Mouse (Mus musculus): ENCODE data around the gene Sdcbp2. TPM values are rescaled to one million over a fixed set of nuclear protein-coding genes. Genes with fewer than 3 reads are reported as not detected.

Sdcbp2 gene
- polyA plus RNA-seq, 1 experiment from 2014 or later, result 0.62 TPM

GRCm38 (mm10) chr2:151635362-151636014 lies 63.1 kb downstream of the Sdcbp2 start:
- Histone ChIP-seq H3K4me3 (replicated peaks) (no peak overlapping the region), H3K9me3 (no peaks in the 10 kb centered on the region), H3K4me2 (replicated peaks) (no peak overlapping the region), H3K27ac (no peak overlapping the region), H3K4me1 (replicated peaks) (peaks cover 19% of the 10 kb centered on the region), H3K9ac (replicated peaks) (no peak overlapping the region), H3K36me3 (no peaks in the 10 kb centered on the region), H3K27me3 (peaks cover 10% of the 10 kb centered on the region; the same call in 1 of the 2 replicates)
- WGBS, result 76% methylated on average over 9 of the region's 9 CpGs
- ATAC-seq, result no peak

GRCm38 (mm10) chr2:151636015-151636402 lies 63.6 kb downstream of the Sdcbp2 start:
- H3K27me3 ChIP-seq, result peaks cover 4% of the 10 kb centered on the region; the same call in 1 of the 2 replicates
- H3K4me2 ChIP-seq (replicated peaks), result no peak overlapping the region
- H3K36me3 ChIP-seq, result no peaks in the 10 kb centered on the region
- peaks cover 13% of the 10 kb centered on the region for H3K4me1 ChIP-seq (replicated peaks)
- H3K9me3 ChIP-seq, result no peaks in the 10 kb centered on the region
- H3K4me3 ChIP-seq (replicated peaks), result no peak overlapping the region
- no peak for ATAC-seq
- no peak overlapping the region for H3K9ac ChIP-seq (replicated peaks)
- 75% methylated on average over 2 of the region's 2 CpGs for WGBS
- no peak overlapping the region for H3K27ac ChIP-seq

Other genes with a start within 250 kb of the Sdcbp2 start
- not detected in 2 replicates for gene 4921509C19Rik, start 96.5 kb upstream of the Sdcbp2 start, polyA plus RNA-seq (2015; fragmentation: Nextera tagmentation; extraction: Ambion mirVana)
- gene Nsfl1c, start 78.4 kb upstream of the Sdcbp2 start, polyA plus RNA-seq (2015; fragmentation: Nextera tagmentation; extraction: Ambion mirVana), result 292 and 298 TPM in 2 replicates
- 507 and 515 TPM in 2 replicates for gene Fkbp1a, start 30.1 kb upstream of the Sdcbp2 start, polyA plus RNA-seq (2015; fragmentation: Nextera tagmentation; extraction: Ambion mirVana)
- gene Snph, start 60.0 kb downstream of the Sdcbp2 start, polyA plus RNA-seq (2015; fragmentation: Nextera tagmentation; extraction: Ambion mirVana), result 9.4 and 12.6 TPM in 2 replicates
- not detected in 2 replicates for gene Rad21l, start 95.9 kb downstream of the Sdcbp2 start, polyA plus RNA-seq (2015; fragmentation: Nextera tagmentation; extraction: Ambion mirVana)
- gene Tmem74b, start 129.4 kb downstream of the Sdcbp2 start, polyA plus RNA-seq (2015; fragmentation: Nextera tagmentation; extraction: Ambion mirVana), result 15.1 and 16.0 TPM in 2 replicates
- 58.2 and 60.8 TPM in 2 replicates for gene Psmf1, start 171.6 kb downstream of the Sdcbp2 start, polyA plus RNA-seq (2015; fragmentation: Nextera tagmentation; extraction: Ambion mirVana)